Mouse (Mus musculus) CH12.LX (cell line): ENCODE measurements at regions not wholly inside any gene's neighbourhood (a gene's known extent, or its start where the extent isn't known, plus 50 kb on each side); places are given as distances from the start of the nearest gene placed in this dataset.

ENCODE experiments used
- DNase-seq: peaks from one replicate; pipeline ENCODE4 v3.0.0-alpha.2; 2013; ENCODE audit errors: extremely low read depth
- H3K27ac ChIP-seq: 2 replicates; pipeline ENCODE4 v1.5.1; 2012; ENCODE audit warnings: low read depth, mild to moderate bottlenecking, control low read depth, moderate library complexity; ENCODE audit not compliant: insufficient read depth
- H3K27me3 ChIP-seq: replicated peaks from 2 replicates; pipeline ENCODE3; 2012; ENCODE audit warnings: inconsistent platforms
- H3K36me3 ChIP-seq, 2 experiments: replicated peaks in 1 of 2; 2 replicates each; pipeline versions ENCODE3 to v1.6.1; 2012; ENCODE audit warnings: inconsistent platforms in 1 of 2, low read length in 1 of 2, mild to moderate bottlenecking in 1 of 2, mixed read lengths in 1 of 2, moderate library complexity in 1 of 2; ENCODE audit not compliant: control insufficient read depth in 1 of 2, insufficient read depth in 1 of 2
- H3K4me1 ChIP-seq, 2 experiments: 2 replicates each; pipeline ENCODE4 v1.6.1; 2012; ENCODE audit warnings: inconsistent platforms in 1 of 2, moderate library complexity in 1 of 2; ENCODE audit not compliant: insufficient read depth in 2 of 2, control insufficient read depth in 1 of 2
- H3K4me2 ChIP-seq: 2 replicates; pipeline ENCODE4 v1.6.1; 2012; ENCODE audit warnings: low read depth, mild to moderate bottlenecking, control low read depth; ENCODE audit not compliant: poor library complexity, insufficient read depth, severe bottlenecking
- H3K4me3 ChIP-seq, 3 experiments: fragments of 150-350 bp in 1 of 3; sonication (generic) in 1 of 3; replicated peaks in 1 of 3; 2 replicates each; pipeline versions ENCODE3 to v1.5.1; 2011 to 2012; ENCODE audit warnings: low read depth in 2 of 3, low read length in 2 of 3, mild to moderate bottlenecking in 2 of 3, moderate library complexity in 2 of 3, control low read depth in 1 of 3, improper control_type of control experiment in 1 of 3, inconsistent platforms in 1 of 3, mixed read lengths in 1 of 3; ENCODE audit not compliant: poor library complexity in 1 of 3
- H3K79me2 ChIP-seq: replicated peaks from 2 replicates; pipeline ENCODE4 v1.6.1; 2012; ENCODE audit warnings: mild to moderate bottlenecking, moderate library complexity; ENCODE audit not compliant: control insufficient read depth, poor library complexity, insufficient read depth, severe bottlenecking; ENCODE audit errors: extremely low read depth
- H3K9ac ChIP-seq: 2 replicates; pipeline ENCODE4 v1.6.1; 2012; ENCODE audit warnings: low read depth, mild to moderate bottlenecking, control low read depth, moderate library complexity; ENCODE audit not compliant: insufficient read depth
- H3K9me3 ChIP-seq: replicated peaks from 2 replicates; pipeline ENCODE3; 2012; ENCODE audit warnings: low read length, inconsistent platforms, mixed read lengths
- BHLHE40 ChIP-seq: IDR thresholded peaks from 2 replicates; pipeline ENCODE4 v1.6.1; 2011; ENCODE audit warnings: mild to moderate bottlenecking, low read depth, low read length, improper control_type of control experiment
- CHD2 ChIP-seq: IDR thresholded peaks from 2 replicates; pipeline ENCODE4 v1.6.1; 2011; ENCODE audit warnings: low read length, improper control_type of control experiment
- CTCF ChIP-seq, 2 experiments: IDR thresholded peaks in 1 of 2; conservative IDR thresholded peaks in 1 of 2; 2 replicates each; pipeline ENCODE4 v1.5.1; 2011 to 2012; ENCODE audit warnings: low read depth in 2 of 2, low read length in 2 of 2, improper control_type of control experiment in 1 of 2, inconsistent platforms in 1 of 2, mild to moderate bottlenecking in 1 of 2, moderate library complexity in 1 of 2
- E2F4 ChIP-seq: IDR thresholded peaks from 2 replicates; pipeline ENCODE4 v1.6.1; 2011; ENCODE audit warnings: low read depth, low read length, improper control_type of control experiment; ENCODE audit not compliant: insufficient replicate concordance
- ELF1 ChIP-seq: IDR thresholded peaks from 2 replicates; pipeline ENCODE4 v1.6.1; 2014; ENCODE audit warnings: low read depth, mild to moderate bottlenecking, inconsistent platforms, low read length, improper control_type of control experiment
- ETS1 ChIP-seq: conservative IDR thresholded peaks from 2 replicates; pipeline ENCODE4 v1.6.1; 2012; ENCODE audit warnings: low read depth, mild to moderate bottlenecking, inconsistent platforms, low read length, improper control_type of control experiment, moderate library complexity
- KAT2A ChIP-seq: IDR thresholded peaks from 2 replicates; pipeline ENCODE4 v1.6.1; 2012; ENCODE audit warnings: low read length, improper control_type of control experiment, inconsistent platforms; ENCODE audit not compliant: insufficient replicate concordance
- MAFK ChIP-seq: IDR thresholded peaks from 2 replicates; pipeline ENCODE4 v1.6.1; 2011; ENCODE audit warnings: low read length, improper control_type of control experiment; ENCODE audit not compliant: insufficient replicate concordance
- MAX ChIP-seq: IDR thresholded peaks from 2 replicates; pipeline ENCODE4 v1.6.1; 2011; ENCODE audit warnings: low read length, improper control_type of control experiment
- MEF2A ChIP-seq: IDR thresholded peaks from 2 replicates; pipeline ENCODE4 v1.6.1; 2014; ENCODE audit warnings: low read depth, mild to moderate bottlenecking, inconsistent platforms, low read length, improper control_type of control experiment, borderline replicate concordance
- NELFE ChIP-seq: IDR thresholded peaks from 2 replicates; pipeline ENCODE4 v1.6.1; 2011; ENCODE audit warnings: low read depth, low read length, improper control_type of control experiment
- NRF1 ChIP-seq: IDR thresholded peaks from 2 replicates; pipeline ENCODE4 v1.6.1; 2014; ENCODE audit warnings: low read depth, mild to moderate bottlenecking, inconsistent platforms, low read length, improper control_type of control experiment, moderate library complexity
- POLR2A ChIP-seq: IDR thresholded peaks from 2 replicates; pipeline ENCODE4 v1.6.1; 2011; ENCODE audit warnings: low read depth, mild to moderate bottlenecking, improper control_type of control experiment, low read length
- POLR2AphosphoS2 ChIP-seq: IDR thresholded peaks from 2 replicates; pipeline ENCODE4 v1.6.1; 2011; ENCODE audit warnings: low read depth, low read length, improper control_type of control experiment
- RAD21 ChIP-seq: IDR thresholded peaks from 2 replicates; pipeline ENCODE4 v1.6.1; 2011; ENCODE audit warnings: low read depth, mild to moderate bottlenecking, low read length, improper control_type of control experiment, moderate library complexity
- RCOR1 ChIP-seq: conservative IDR thresholded peaks from 2 replicates; pipeline ENCODE4 v1.6.1; 2012; ENCODE audit warnings: low read depth, mild to moderate bottlenecking, inconsistent platforms, low read length, improper control_type of control experiment
- TCF12 ChIP-seq: IDR thresholded peaks from 2 replicates; pipeline ENCODE4 v1.6.1; 2014; ENCODE audit warnings: low read depth, mild to moderate bottlenecking, inconsistent platforms, low read length, improper control_type of control experiment
- UBTF ChIP-seq: IDR thresholded peaks from 2 replicates; pipeline ENCODE4 v1.6.1; 2012; ENCODE audit warnings: low read depth, mild to moderate bottlenecking, inconsistent platforms, low read length, improper control_type of control experiment, moderate library complexity
- USF2 ChIP-seq: conservative IDR thresholded peaks from 2 replicates; pipeline ENCODE4 v1.6.1; 2011; ENCODE audit warnings: low read depth, low read length, improper control_type of control experiment
- ZKSCAN1 ChIP-seq: IDR thresholded peaks from 2 replicates; pipeline ENCODE4 v1.6.1; 2012; ENCODE audit warnings: low read depth, inconsistent platforms, low read length, improper control_type of control experiment, borderline replicate concordance
- ZMIZ1 ChIP-seq: IDR thresholded peaks from 2 replicates; pipeline ENCODE4 v1.6.1; 2012; ENCODE audit warnings: low read depth, mild to moderate bottlenecking, inconsistent platforms, low read length, improper control_type of control experiment
- ZNF384 ChIP-seq: IDR thresholded peaks from 2 replicates; pipeline ENCODE4 v1.6.1; 2012; ENCODE audit warnings: low read depth, low read length, improper control_type of control experiment, inconsistent platforms
- dilution Hi-C: fragments of 300-500 bp; cut with MboI; formaldehyde crosslinking; loops from 2 replicates; pipeline ENCODE4 v1.14.3; 2020; ENCODE audit warnings: low sequenced_read_pairs; ENCODE audit not compliant: extremely low pct_unique_long_range_greater_than_20kb, extremely low pct_ligation_motif_present
- in situ Hi-C: fragments of 300-500 bp; cut with MboI; formaldehyde crosslinking; loops from 3 replicates; pipeline ENCODE4 v1.14.3; 2019; ENCODE audit warnings: low sequenced_read_pairs, low pct_ligation_motif_present, low pct_unique_long_range_greater_than_20kb, mixed read lengths

DNA sequence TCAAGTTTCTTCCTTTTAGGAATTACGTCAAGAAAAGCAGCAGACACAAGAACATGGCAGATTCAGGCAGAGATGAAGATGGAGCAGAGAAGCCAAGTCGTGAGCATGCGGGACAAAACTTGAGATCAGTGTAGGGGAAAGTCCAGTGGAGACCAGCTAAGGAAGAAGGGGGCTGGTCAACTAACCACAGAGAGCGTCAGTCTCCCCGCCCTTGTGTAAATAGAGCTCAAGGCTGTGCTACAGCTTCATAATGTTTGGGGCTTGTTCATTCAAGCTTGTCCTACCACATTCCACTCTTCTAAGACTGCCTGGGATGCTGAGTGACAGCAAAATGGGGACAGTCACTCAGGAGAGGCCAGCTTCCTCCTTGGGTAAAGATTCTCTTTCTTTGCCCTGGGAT is 274.1 kb upstream of the Jarid2 start:
- H3K27ac ChIP-seq: no peak overlapping the region
- DNase-seq: peak; percentile 47
- peaks cover 8% of the 10 kb centered on the region for H3K9me3 ChIP-seq
- peaks cover 0 to 1% of the 10 kb centered on the region in 2 experiments for H3K36me3 ChIP-seq
- peak overlapping the region; percentile 12; the same call in 1 of the 2 replicates for H3K4me2 ChIP-seq
- dilution Hi-C loops (no loop called here), in situ Hi-C loops (no loop called here)
- H3K9ac ChIP-seq: no peak overlapping the region
- H3K79me2 ChIP-seq: no peaks in the 10 kb centered on the region
- H3K4me3 ChIP-seq: peak overlapping the region in 1 of 3 experiments; percentile 44
- 0 out of 2 replicates have a peak, but pooled peaks have one; percentile 28 for TF ChIP-seq TCF12
- 0 out of 2 replicates have a peak, but pooled peaks have one; percentile 34 for TF ChIP-seq NRF1
- no peak for TF ChIP-seq UBTF
- TF ChIP-seq BHLHE40: no peak; the same call in 1 of the 2 replicates
- TF ChIP-seq CHD2: no peak
- TF ChIP-seq POLR2A: no peak
- no peak for TF ChIP-seq RCOR1
- no peak for TF ChIP-seq ELF1
- TF ChIP-seq USF2: no peak
- TF ChIP-seq ETS1: peak; percentile 29
- TF ChIP-seq ZNF384: no peak
- no peak for TF ChIP-seq MAX
- TF ChIP-seq CTCF (conservative IDR thresholded peaks at IDR 0.05 in 1 of 2, IDR thresholded peaks at IDR 0.05 in 1 of 2; ENCODE audit: low read depth in 2 of 2, low read length in 2 of 2): no peak
- no peaks in the 10 kb centered on the region for H3K27me3 ChIP-seq
- peaks cover 11 to 23% of the 10 kb centered on the region in 2 experiments for H3K4me1 ChIP-seq

DNA sequence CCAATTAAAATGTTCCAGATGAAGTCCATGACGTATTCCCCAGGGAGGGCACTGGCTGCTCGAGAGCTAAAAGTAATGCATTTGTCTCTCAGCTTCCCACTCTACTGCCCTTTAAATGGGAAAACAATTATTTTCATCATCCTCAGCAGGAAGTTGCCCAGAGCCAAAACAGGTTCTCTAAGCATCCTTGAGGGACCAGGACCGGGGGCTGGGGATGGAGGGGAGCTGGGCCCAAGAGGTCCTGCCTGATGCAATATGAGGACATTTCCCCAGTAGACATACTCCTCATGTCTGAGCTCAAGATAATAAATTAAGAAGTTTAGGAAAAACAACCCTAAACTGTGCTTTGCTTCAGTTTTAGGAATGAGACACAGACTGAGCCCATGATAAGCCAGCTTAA is 270.5 kb upstream of the Jarid2 start:
- dilution Hi-C loops (no loop called here), in situ Hi-C loops (no loop called here)
- no peak overlapping the region for H3K4me2 ChIP-seq
- no peaks in the 10 kb centered on the region for H3K27me3 ChIP-seq
- no peak overlapping the region for H3K27ac ChIP-seq
- H3K9me3 ChIP-seq: peaks cover 5% of the 10 kb centered on the region
- no peak for DNase-seq
- TF ChIP-seq POLR2AphosphoS2 (no peak), KAT2A (no peak), MEF2A (no peak), E2F4 (no peak), UBTF (no peak), RAD21 (no peak), POLR2A (no peak), TCF12 (no peak), NRF1 (no peak), MAFK (no peak), ZMIZ1 (no peak), ZKSCAN1 (no peak), NELFE (no peak)
- H3K4me3 ChIP-seq: no peak overlapping the region
- no peaks in the 10 kb centered on the region for H3K79me2 ChIP-seq
- peaks cover 11 to 18% of the 10 kb centered on the region in 2 experiments for H3K4me1 ChIP-seq
- no peak overlapping the region for H3K9ac ChIP-seq
- H3K36me3 ChIP-seq: no peaks in the 10 kb centered on the region
